Mouse (Mus musculus) intestine, embryonic 15.5 days (tissue): Measurements from ENCODE around the gene Zdhhc17. TPM values are rescaled to one million over a fixed set of nuclear protein-coding genes. Genes with fewer than 3 reads are reported as not detected.

Experiments used
- ATAC-seq: fragments of 200-750 bp; cut with Nextera tagmentation; 2 replicates; pipeline ENCODE4 v1.8.0; 2017; ENCODE audit warnings: moderate TSS enrichment, moderate library complexity
- H3K27ac ChIP-seq: fragments of 300-500 bp; sonication (generic); 2 replicates; pipeline ENCODE4 v1.5.1; 2015; ENCODE audit warnings: mild to moderate bottlenecking, inconsistent platforms
- H3K27me3 ChIP-seq: fragments of 300-500 bp; sonication (generic); replicated peaks from 2 replicates; pipeline ENCODE4 v1.6.1; 2015; ENCODE audit warnings: inconsistent platforms
- H3K36me3 ChIP-seq: fragments of 300-500 bp; sonication (generic); 2 replicates; pipeline ENCODE4 v1.6.1; 2015; ENCODE audit warnings: inconsistent platforms
- H3K4me1 ChIP-seq: fragments of 300-500 bp; sonication (generic); replicated peaks from 2 replicates; pipeline ENCODE4 v1.6.1; 2015; ENCODE audit warnings: inconsistent platforms
- H3K4me2 ChIP-seq: fragments of 300-500 bp; sonication (generic); replicated peaks from 2 replicates; pipeline ENCODE4 v1.6.1; 2015; ENCODE audit warnings: mild to moderate bottlenecking, inconsistent platforms
- H3K4me3 ChIP-seq: fragments of 300-500 bp; sonication (generic); replicated peaks from 2 replicates; pipeline ENCODE4 v1.5.1; 2015; ENCODE audit warnings: inconsistent platforms
- H3K9ac ChIP-seq: fragments of 300-500 bp; sonication (generic); 2 replicates; pipeline ENCODE4 v1.6.1; 2015; ENCODE audit warnings: inconsistent platforms
- H3K9me3 ChIP-seq: fragments of 300-500 bp; sonication (generic); 2 replicates; pipeline ENCODE4 v1.6.1; 2016; ENCODE audit warnings: inconsistent platforms
- WGBS: fragments of 180-500 bp; shearing (Covaris S2); methylation state at CpG from one replicate; pipeline ENCODE4 v1.1.7; 2015; 5-methylcytosine and 5-hydroxymethylcytosine counted together
- polyA plus RNA-seq: library from polyadenylated mRNA; unstranded; fragments of >200 nt; fragmentation: Nextera tagmentation; extraction: Ambion mirVana; gene quantifications from 2 replicates; pipeline ENCODE4 v1.2.1, GENCODE M21; 2015

The Zdhhc17 gene
- polyA plus RNA-seq, 1 experiment from 2014 or later, result 19.3 TPM

GRCm38 (mm10) chr10:110931161-110931912 lies 78.6 kb downstream of the Zdhhc17 start:
- Histone ChIP-seq H3K36me3 (no peaks in the 10 kb centered on the region), H3K27ac (no peak overlapping the region)

GRCm38 (mm10) chr10:110929756-110930155 lies 80.2 kb downstream of the Zdhhc17 start:
- Histone ChIP-seq H3K4me1 (peaks cover 48% of the 10 kb centered on the region), H3K36me3 (no peaks in the 10 kb centered on the region), H3K9me3 (no peaks in the 10 kb centered on the region), H3K4me2 (no peak overlapping the region), H3K27ac (0 out of 2 replicates have a peak overlapping the region, but pooled peaks have one; percentile 14), H3K27me3 (no peaks in the 10 kb centered on the region), H3K4me3 (no peak overlapping the region), H3K9ac (no peak overlapping the region)
- no peak for ATAC-seq
- 33% methylated on average over 4 of the region's 4 CpGs for WGBS

More at GRCm38 (mm10) chr10:110931161-110931912, 78.6 kb downstream of the Zdhhc17 start:
- H3K9ac ChIP-seq, result no peak overlapping the region
- 70% methylated on average over 13 of the region's 13 CpGs for WGBS
- no peaks in the 10 kb centered on the region for H3K27me3 ChIP-seq
- no peaks in the 10 kb centered on the region for H3K9me3 ChIP-seq
- peaks cover 34% of the 10 kb centered on the region for H3K4me1 ChIP-seq
- H3K4me2 ChIP-seq, result peak overlapping the region; percentile 15; the same call in 1 of the 2 replicates
- no peak overlapping the region for H3K4me3 ChIP-seq
- ATAC-seq, result no peak

- H3K9ac ChIP-seq, result no peak overlapping the region
- H3K9me3 ChIP-seq, result no peaks in the 10 kb centered on the region
- peak; percentile 65 for ATAC-seq
- WGBS, result 20% methylated on average over 11 of the region's 11 CpGs
- H3K27me3 ChIP-seq, result no peaks in the 10 kb centered on the region
- peak overlapping the region; percentile 52; the same call in 1 of the 2 replicates for H3K27ac ChIP-seq
- H3K4me2 ChIP-seq, result no peak overlapping the region; the same call in 1 of the 2 replicates
- no peak overlapping the region for H3K4me3 ChIP-seq
- H3K36me3 ChIP-seq, result no peaks in the 10 kb centered on the region
- H3K4me1 ChIP-seq, result peaks cover 53% of the 10 kb centered on the region
Measured at GRCm38 (mm10) chr10:110927491-110927890, 82.4 kb downstream of the Zdhhc17 start.

GRCm38 (mm10) chr10:110922612-110923011 lies 87.3 kb downstream of the Zdhhc17 start:
- Histone ChIP-seq H3K4me1 (peaks cover 40% of the 10 kb centered on the region), H3K9me3 (no peaks in the 10 kb centered on the region), H3K27ac (peak overlapping the region; percentile 23), H3K27me3 (no peaks in the 10 kb centered on the region), H3K4me3 (peak overlapping the region; percentile 65; the same call in 1 of the 2 replicates), H3K36me3 (no peaks in the 10 kb centered on the region), H3K9ac (no peak overlapping the region), H3K4me2 (peak overlapping the region; percentile 84)
- peak; percentile 13; the same call in 1 of the 2 replicates for ATAC-seq
- WGBS, result 51% methylated on average over 9 of the region's 9 CpGs

- no peaks in the 10 kb centered on the region for H3K27me3 ChIP-seq
- H3K4me3 ChIP-seq, result peak overlapping the region; percentile 65
- peaks cover 34% of the 10 kb centered on the region for H3K4me1 ChIP-seq
- WGBS, result 29% methylated on average over 3 of the region's 3 CpGs
- H3K4me2 ChIP-seq, result peak overlapping the region; percentile 84
- H3K27ac ChIP-seq, result peak overlapping the region; percentile 23
- H3K9me3 ChIP-seq, result no peaks in the 10 kb centered on the region
- H3K9ac ChIP-seq, result no peak overlapping the region
- ATAC-seq, result peak; percentile 55
- no peaks in the 10 kb centered on the region for H3K36me3 ChIP-seq
Measured at GRCm38 (mm10) chr10:110921890-110922289, 88.0 kb downstream of the Zdhhc17 start.

GRCm38 (mm10) chr10:110920368-110920950 lies 89.5 kb downstream of the Zdhhc17 start:
- Histone ChIP-seq H3K36me3 (no peaks in the 10 kb centered on the region), H3K4me1 (peaks cover 19% of the 10 kb centered on the region), H3K9me3 (no peaks in the 10 kb centered on the region), H3K27ac (peak overlapping the region; percentile 98), H3K9ac (peak overlapping the region; percentile 84), H3K4me2 (peak overlapping the region; percentile 84), H3K4me3 (peak overlapping the region; percentile 65), H3K27me3 (no peaks in the 10 kb centered on the region)
- peak; percentile 51 for ATAC-seq
- under 1% methylated on average over 15 of the region's 15 CpGs for whole genome bisulfite sequencing

GRCm38 (mm10) chr10:110919531-110920343 lies 90.2 kb downstream of the Zdhhc17 start, which contains the start of gene Csrp2:
Csrp2 (plus strand) TSS chr10:110919789.
- Histone ChIP-seq H3K9ac (peak within 1 kb of the TSS; percentile 84), H3K4me2 (peak within 1 kb of the TSS; percentile 84), H3K4me3 (peak within 1 kb of the TSS; percentile 65), H3K9me3 (no peaks in the 10 kb centered on the region), H3K27me3 (no peaks in the 10 kb centered on the region), H3K4me1 (peaks cover 14% of the 10 kb centered on the region), H3K36me3 (no peaks in the 10 kb centered on the region), H3K27ac (peak within 1 kb of the TSS; percentile 98)
- peak; percentile 93 for ATAC-seq
- WGBS, result under 1% methylated on average over 67 of the region's 67 CpGs

- Histone ChIP-seq H3K27ac (peak overlapping the region; percentile 98), H3K4me2 (peak overlapping the region; percentile 84), H3K36me3 (no peaks in the 10 kb centered on the region), H3K9ac (0 out of 2 replicates have a peak overlapping the region, but pooled peaks have one; percentile 84), H3K9me3 (no peaks in the 10 kb centered on the region), H3K4me1 (peaks cover 12% of the 10 kb centered on the region), H3K27me3 (no peaks in the 10 kb centered on the region), H3K4me3 (peak overlapping the region; percentile 65)
- ATAC-seq, result no peak
- 17% methylated on average over 26 of the region's 26 CpGs for WGBS
Measured at GRCm38 (mm10) chr10:110918414-110919391, 91.2 kb downstream of the Zdhhc17 start.

- no peaks in the 10 kb centered on the region for H3K9me3 ChIP-seq
- peaks cover 9% of the 10 kb centered on the region for H3K4me1 ChIP-seq
- no peaks in the 10 kb centered on the region for H3K36me3 ChIP-seq
- no peak overlapping the region for H3K4me3 ChIP-seq
- no peak overlapping the region for H3K4me2 ChIP-seq
- ATAC-seq, result no peak
- H3K27ac ChIP-seq, result no peak overlapping the region
- H3K27me3 ChIP-seq, result no peaks in the 10 kb centered on the region
- no peak overlapping the region for H3K9ac ChIP-seq
- whole genome bisulfite sequencing, result 94% methylated on average over 6 of the region's 6 CpGs
Measured at GRCm38 (mm10) chr10:110917521-110917920, 92.4 kb downstream of the Zdhhc17 start.

- no peaks in the 10 kb centered on the region for H3K9me3 ChIP-seq
- no peak overlapping the region for H3K4me2 ChIP-seq
- no peaks in the 10 kb centered on the region for H3K36me3 ChIP-seq
- WGBS, result 76% methylated on average over 11 of the region's 11 CpGs
- H3K27ac ChIP-seq, result no peak overlapping the region
- H3K27me3 ChIP-seq, result no peaks in the 10 kb centered on the region
- no peak for ATAC-seq
- H3K4me1 ChIP-seq, result peaks cover 9% of the 10 kb centered on the region
- no peak overlapping the region for H3K4me3 ChIP-seq
- no peak overlapping the region for H3K9ac ChIP-seq
Measured at GRCm38 (mm10) chr10:110916666-110917344, 93.1 kb downstream of the Zdhhc17 start.

GRCm38 (mm10) chr10:110903862-110904261 lies 106.1 kb downstream of the Zdhhc17 start:
- H3K4me2 ChIP-seq, result no peak overlapping the region
- no peak overlapping the region for H3K27ac ChIP-seq
- no peaks in the 10 kb centered on the region for H3K9me3 ChIP-seq
- no peaks in the 10 kb centered on the region for H3K36me3 ChIP-seq
- H3K4me1 ChIP-seq, result no peaks in the 10 kb centered on the region
- WGBS, result 99% methylated on average over 3 of the region's 3 CpGs
- no peak overlapping the region for H3K9ac ChIP-seq
- ATAC-seq, result no peak
- H3K4me3 ChIP-seq, result no peak overlapping the region
- no peaks in the 10 kb centered on the region for H3K27me3 ChIP-seq
